Mouse (Mus musculus): ENCODE results near the gene 1810013L24Rik. TPM values are rescaled to one million over a fixed set of nuclear protein-coding genes. Genes with fewer than 3 reads are reported as not detected.

The 1810013L24Rik gene
- total and polyA plus RNA-seq, 2 experiments from 2014 or later: 15.0 to 39.8 TPM

DNA sequence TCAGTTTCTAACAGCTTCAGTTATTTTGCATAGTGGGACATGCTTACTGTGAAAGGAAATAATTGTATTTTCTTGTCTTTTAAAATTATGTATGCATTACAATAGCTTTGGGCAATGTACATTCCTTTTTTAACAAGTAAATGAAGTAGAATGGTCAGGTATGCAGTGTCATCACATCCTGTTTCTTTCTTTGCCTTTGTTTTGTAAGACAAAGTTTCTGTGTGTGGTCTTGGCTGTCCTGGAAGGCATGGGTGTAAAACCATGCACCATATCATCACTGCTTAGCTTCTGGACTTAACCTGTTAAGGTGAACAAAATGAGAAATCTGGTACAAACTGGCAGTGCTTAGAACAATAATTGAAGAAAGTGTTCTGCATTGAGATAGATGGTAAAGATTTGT is 9.0 kb downstream of the 1810013L24Rik start:
- H3K27ac ChIP-seq (ENCODE audit: low read depth): no peak overlapping the region
- no peak overlapping the region for H3K4me2 ChIP-seq (ENCODE audit: low read depth, low read length)
- DNase-seq (ENCODE audit: low spot score) (no peak), ATAC-seq (ENCODE audit: insufficient read depth, low read depth) (no peak)
- peaks cover 58% of the 10 kb centered on the region for H3K36me3 ChIP-seq (replicated peaks; ENCODE audit: control insufficient read depth, insufficient read depth, low read length)
- peaks cover 16% of the 10 kb centered on the region for H3K4me1 ChIP-seq (ENCODE audit: control insufficient read depth, insufficient read depth)
- H3K9ac ChIP-seq (replicated peaks; ENCODE audit: low read depth, low read length): no peak overlapping the region
- no peaks in the 10 kb centered on the region for H3K27me3 ChIP-seq (ENCODE audit: control insufficient read depth, insufficient read depth, low read length)
- TF ChIP-seq CTCF (IDR thresholded peaks at IDR 0.05; ENCODE audit: low read depth) (no peak), EP300 (IDR thresholded peaks at IDR 0.05; ENCODE audit: low read depth) (no peak)
- no peak overlapping the region for H3K4me3 ChIP-seq (ENCODE audit: low read depth, low read length)
- no peaks in the 10 kb centered on the region for H3K9me3 ChIP-seq (replicated peaks; ENCODE audit: control insufficient read depth, low read length)

- ATAC-seq (ENCODE audit: insufficient read depth, low read depth): no peak
- no peaks in the 10 kb centered on the region for H3K27me3 ChIP-seq (ENCODE audit: control insufficient read depth, insufficient read depth, low read length)
- H3K9ac ChIP-seq (replicated peaks; ENCODE audit: low read depth, low read length): no peak overlapping the region
- 79% methylated on average over 3 of the region's 3 CpGs for WGBS
- no peaks in the 10 kb centered on the region for H3K9me3 ChIP-seq (replicated peaks; ENCODE audit: control insufficient read depth, low read length)
- no peak overlapping the region for H3K4me3 ChIP-seq (ENCODE audit: low read depth, low read length)
- no peak overlapping the region for H3K4me2 ChIP-seq (ENCODE audit: low read depth, low read length)
- TF ChIP-seq EP300 (IDR thresholded peaks at IDR 0.05; ENCODE audit: low read depth) (no peak), CTCF (IDR thresholded peaks at IDR 0.05; ENCODE audit: low read depth) (no peak)
- H3K4me1 ChIP-seq (ENCODE audit: control insufficient read depth, insufficient read depth): peaks cover 15% of the 10 kb centered on the region
- no peak overlapping the region for H3K27ac ChIP-seq (ENCODE audit: low read depth)
- peaks cover 66% of the 10 kb centered on the region for H3K36me3 ChIP-seq (replicated peaks; ENCODE audit: control insufficient read depth, insufficient read depth, low read length)
- no peak for DNase-seq (ENCODE audit: low spot score)
These were observed 10.7 kb downstream of the 1810013L24Rik start for GRCm38 (mm10) chr16:8840557-8840956.

GRCm38 (mm10) chr16:8842962-8843361 is 13.1 kb downstream of the 1810013L24Rik start:
- Histone ChIP-seq H3K9me3 (replicated peaks; ENCODE audit: control insufficient read depth, low read length) (no peaks in the 10 kb centered on the region), H3K4me3 (ENCODE audit: low read depth, low read length) (no peak overlapping the region), H3K27me3 (ENCODE audit: control insufficient read depth, insufficient read depth, low read length) (no peaks in the 10 kb centered on the region), H3K27ac (ENCODE audit: low read depth) (no peak overlapping the region), H3K9ac (replicated peaks; ENCODE audit: low read depth, low read length) (no peak overlapping the region), H3K36me3 (replicated peaks; ENCODE audit: control insufficient read depth, insufficient read depth, low read length) (peaks cover 57% of the 10 kb centered on the region), H3K4me2 (ENCODE audit: low read depth, low read length) (no peak overlapping the region), H3K4me1 (ENCODE audit: control insufficient read depth, insufficient read depth) (peaks cover 7% of the 10 kb centered on the region; the same call in 1 of the 2 replicates)
- no peak for TF ChIP-seq CTCF (IDR thresholded peaks at IDR 0.05; ENCODE audit: low read depth)
- no peak for TF ChIP-seq EP300 (IDR thresholded peaks at IDR 0.05; ENCODE audit: low read depth)
- DNase-seq (ENCODE audit: low spot score) (no peak), ATAC-seq (ENCODE audit: insufficient read depth, low read depth) (no peak)
- 85% methylated on average over 10 of the region's 10 CpGs for WGBS

DNA sequence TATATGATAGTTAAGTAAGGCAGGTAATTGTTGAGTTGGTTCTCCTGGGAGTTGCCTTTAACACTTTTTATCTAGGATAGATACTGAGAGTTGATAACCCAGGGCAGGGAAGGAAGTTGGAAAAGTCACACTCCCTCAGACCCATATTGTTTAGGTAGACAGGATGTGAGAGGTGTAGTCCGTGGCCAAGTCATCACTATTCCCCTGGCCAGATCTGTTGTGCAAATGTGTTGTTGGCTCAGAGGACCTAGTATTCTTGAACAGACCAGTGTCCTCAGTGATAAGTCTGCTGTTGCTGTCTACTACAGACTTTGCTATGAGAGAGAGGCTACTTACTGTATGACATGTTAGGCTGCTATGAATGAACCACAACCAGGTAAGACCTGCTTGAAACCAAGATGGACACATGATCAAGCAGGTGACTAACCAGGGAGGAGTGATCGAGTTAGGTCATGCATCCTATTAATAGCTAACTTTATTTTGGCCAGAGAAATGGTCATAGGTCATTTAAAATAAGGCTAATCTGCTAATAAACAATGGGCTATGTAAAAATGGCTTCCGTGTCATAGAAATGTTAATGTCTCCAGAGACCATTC is 13.8 kb downstream of the 1810013L24Rik start:
- TF ChIP-seq EP300 (IDR thresholded peaks at IDR 0.05; ENCODE audit: low read depth): no peak
- no peak for TF ChIP-seq CTCF (IDR thresholded peaks at IDR 0.05; ENCODE audit: low read depth)
- Histone ChIP-seq H3K4me2 (ENCODE audit: low read depth, low read length) (no peak overlapping the region), H3K4me1 (ENCODE audit: control insufficient read depth, insufficient read depth) (peaks cover 7% of the 10 kb centered on the region; the same call in 1 of the 2 replicates), H3K36me3 (replicated peaks; ENCODE audit: control insufficient read depth, insufficient read depth, low read length) (peaks cover 56% of the 10 kb centered on the region), H3K9ac (replicated peaks; ENCODE audit: low read depth, low read length) (no peak overlapping the region), H3K4me3 (ENCODE audit: low read depth, low read length) (no peak overlapping the region), H3K9me3 (replicated peaks; ENCODE audit: control insufficient read depth, low read length) (no peaks in the 10 kb centered on the region), H3K27ac (ENCODE audit: low read depth) (peak overlapping the region; percentile 13; the same call in 1 of the 2 replicates), H3K27me3 (ENCODE audit: control insufficient read depth, insufficient read depth, low read length) (no peaks in the 10 kb centered on the region)
- DNase-seq (ENCODE audit: low spot score) (no peak), ATAC-seq (ENCODE audit: insufficient read depth, low read depth) (no peak)
- 52% methylated on average over 3 of the region's 3 CpGs for whole genome bisulfite sequencing

GRCm38 (mm10) chr16:8845986-8846385 is 16.1 kb downstream of the 1810013L24Rik start:
- DNase-seq (ENCODE audit: low spot score) (no peak), ATAC-seq (ENCODE audit: insufficient read depth, low read depth) (no peak)
- Histone ChIP-seq H3K4me2 (ENCODE audit: low read depth, low read length) (no peak overlapping the region), H3K9me3 (replicated peaks; ENCODE audit: control insufficient read depth, low read length) (no peaks in the 10 kb centered on the region), H3K4me1 (ENCODE audit: control insufficient read depth, insufficient read depth) (peaks cover 10% of the 10 kb centered on the region; the same call in 1 of the 2 replicates), H3K36me3 (replicated peaks; ENCODE audit: control insufficient read depth, insufficient read depth, low read length) (peaks cover 46% of the 10 kb centered on the region), H3K27ac (ENCODE audit: low read depth) (no peak overlapping the region), H3K4me3 (ENCODE audit: low read depth, low read length) (no peak overlapping the region), H3K27me3 (ENCODE audit: control insufficient read depth, insufficient read depth, low read length) (no peaks in the 10 kb centered on the region), H3K9ac (replicated peaks; ENCODE audit: low read depth, low read length) (no peak overlapping the region)
- 69% methylated on average over 4 of the region's 4 CpGs for WGBS
- TF ChIP-seq CTCF (IDR thresholded peaks at IDR 0.05; ENCODE audit: low read depth) (no peak), EP300 (IDR thresholded peaks at IDR 0.05; ENCODE audit: low read depth) (no peak)
